Mouse (Mus musculus) hindlimb bud, embryonic 11.5 days (tissue): Measurements from ENCODE around the gene Necab3.

Experiments used
- DNase-seq: peaks from one replicate; pipeline ENCODE4 v3.0.0-alpha.2; 2012; ENCODE audit warnings: low read depth, low spot score; ENCODE audit errors: extremely low spot score

Gene Necab3

DNA sequence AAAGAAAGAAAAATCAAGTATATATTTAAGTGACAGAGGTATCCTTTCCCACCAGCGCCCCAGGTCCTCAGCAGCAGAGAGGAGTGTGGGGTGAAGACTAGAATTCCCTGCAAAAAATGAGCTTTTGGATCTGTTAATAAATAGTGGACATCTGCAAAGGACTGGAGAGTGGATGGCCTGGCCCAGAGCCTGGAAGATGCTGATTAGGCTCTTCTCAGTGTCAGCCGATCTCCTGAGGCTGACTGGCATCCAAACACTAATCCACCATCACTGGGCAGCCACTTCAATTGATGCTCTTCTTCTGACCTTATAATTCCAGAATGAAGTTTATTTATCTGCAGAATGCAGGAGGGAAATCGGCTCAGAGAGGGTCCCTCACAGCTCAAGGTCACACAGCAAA, 14.3 kb upstream of the Necab3 start:
- DNase-seq, result no peak

- DNase-seq, result no peak
Observed at GRCm38 (mm10) chr2:154571976-154572375, 13.3 kb upstream of the Necab3 start.

DNA sequence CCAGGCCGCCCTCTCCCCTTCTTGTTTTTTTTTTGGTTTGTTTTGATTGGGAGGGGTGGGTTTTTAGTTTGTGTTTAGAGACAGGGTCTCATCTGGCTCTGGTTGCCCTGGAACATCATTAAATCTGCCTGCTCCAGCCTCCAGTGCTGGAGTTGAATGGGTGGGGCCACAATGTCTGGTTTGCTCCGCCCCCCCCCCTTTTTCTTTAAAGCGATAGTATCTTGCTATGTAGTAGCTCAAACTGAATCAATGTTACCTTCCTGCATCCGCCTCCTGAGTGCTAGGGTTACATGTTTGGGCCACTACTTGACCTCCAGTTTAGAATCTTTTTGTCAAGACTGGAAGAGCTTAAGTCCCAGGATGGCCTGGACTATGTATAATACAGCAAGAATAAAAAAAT, 12.6 kb upstream of the Necab3 start:
- no peak for DNase-seq

- DNase-seq, result no peak
Observed at GRCm38 (mm10) chr2:154570666-154571065, 12.0 kb upstream of the Necab3 start.

DNA sequence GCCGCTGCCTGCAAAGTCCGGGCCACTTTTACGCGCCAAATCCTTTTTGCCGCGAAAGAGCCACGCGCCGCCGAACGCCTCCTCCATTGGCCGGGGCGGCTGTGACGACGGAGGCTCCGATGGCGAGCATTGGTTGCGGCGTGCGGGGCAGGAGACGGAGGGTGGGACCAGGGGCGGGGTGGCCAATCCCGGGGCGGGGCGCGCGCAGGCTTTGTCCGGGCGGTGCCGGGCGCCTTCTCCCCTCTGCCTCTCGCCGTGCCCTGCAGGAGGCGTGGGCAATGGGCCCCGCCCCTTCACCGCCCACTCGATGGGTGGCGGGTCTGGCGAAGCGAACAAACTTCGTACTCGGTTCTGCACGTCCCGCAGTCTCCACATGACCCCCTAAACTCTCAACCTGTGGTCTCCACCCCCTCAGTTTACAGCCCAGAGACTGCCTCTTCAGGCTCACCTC, 11.2 kb upstream of the Necab3 start, which contains the start of gene E2f1:
Gene E2f1 (minus strand): TSS at position 57 of the 451 bp plus-strand sequence.
- DNase-seq, result peak; percentile 67

GRCm38 (mm10) chr2:154569071-154569748, 10.5 kb upstream of the Necab3 start:
- DNase-seq, result no peak

GRCm38 (mm10) chr2:154568329-154569070, 9.8 kb upstream of the Necab3 start:
- no peak for DNase-seq

DNA sequence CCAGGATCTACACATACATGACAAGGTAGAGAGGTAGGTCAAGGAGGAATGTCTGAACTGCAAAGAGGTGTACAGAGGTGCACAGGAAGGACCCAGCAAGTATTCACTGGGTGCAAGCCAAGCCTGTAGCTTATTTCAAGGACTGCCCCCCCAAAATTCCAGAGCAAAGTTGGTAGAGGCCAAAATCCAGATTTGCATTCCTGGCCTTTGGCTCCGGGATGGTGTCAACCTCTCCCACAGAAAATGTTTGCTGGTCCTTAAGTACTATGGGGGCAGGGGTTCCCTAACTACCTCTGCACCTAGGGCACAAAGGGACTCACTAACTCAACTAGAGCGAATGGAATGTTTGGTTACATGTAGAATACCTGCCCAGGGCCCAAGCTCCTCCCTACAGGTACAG, 9.1 kb upstream of the Necab3 start:
- DNase-seq, result no peak

GRCm38 (mm10) chr2:154566641-154567040, 8.0 kb upstream of the Necab3 start:
- no peak for DNase-seq

GRCm38 (mm10) chr2:154565562-154565961, 6.9 kb upstream of the Necab3 start:
- DNase-seq, result no peak

DNA sequence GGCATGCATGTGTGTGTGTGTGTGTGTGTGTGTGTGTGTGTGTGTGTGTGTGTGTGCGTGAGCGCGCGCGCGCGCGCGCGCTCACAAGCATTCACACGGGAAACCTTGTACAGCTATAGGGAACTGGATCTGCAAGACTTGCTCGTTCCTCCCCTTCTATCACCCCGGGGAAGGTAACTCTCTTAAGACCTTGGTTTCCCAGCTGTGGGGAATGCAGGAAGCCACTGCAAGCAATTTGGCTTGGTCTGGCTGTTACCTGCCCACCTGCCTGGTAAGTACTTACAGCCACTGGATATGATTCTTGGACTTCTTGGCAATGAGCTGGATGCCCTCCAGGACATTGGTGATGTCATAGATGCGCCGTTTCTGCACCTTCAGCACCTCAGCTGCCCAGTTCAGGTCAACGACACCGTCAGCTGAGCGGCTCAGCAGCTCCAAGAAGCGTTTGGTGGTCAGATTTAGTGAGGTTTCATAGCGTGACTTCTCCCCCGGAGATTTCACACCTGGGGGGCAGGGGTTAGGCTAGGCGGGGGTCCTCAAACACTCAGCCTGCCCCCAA, 5.0 kb upstream of the Necab3 start:
- no peak for DNase-seq

DNA sequence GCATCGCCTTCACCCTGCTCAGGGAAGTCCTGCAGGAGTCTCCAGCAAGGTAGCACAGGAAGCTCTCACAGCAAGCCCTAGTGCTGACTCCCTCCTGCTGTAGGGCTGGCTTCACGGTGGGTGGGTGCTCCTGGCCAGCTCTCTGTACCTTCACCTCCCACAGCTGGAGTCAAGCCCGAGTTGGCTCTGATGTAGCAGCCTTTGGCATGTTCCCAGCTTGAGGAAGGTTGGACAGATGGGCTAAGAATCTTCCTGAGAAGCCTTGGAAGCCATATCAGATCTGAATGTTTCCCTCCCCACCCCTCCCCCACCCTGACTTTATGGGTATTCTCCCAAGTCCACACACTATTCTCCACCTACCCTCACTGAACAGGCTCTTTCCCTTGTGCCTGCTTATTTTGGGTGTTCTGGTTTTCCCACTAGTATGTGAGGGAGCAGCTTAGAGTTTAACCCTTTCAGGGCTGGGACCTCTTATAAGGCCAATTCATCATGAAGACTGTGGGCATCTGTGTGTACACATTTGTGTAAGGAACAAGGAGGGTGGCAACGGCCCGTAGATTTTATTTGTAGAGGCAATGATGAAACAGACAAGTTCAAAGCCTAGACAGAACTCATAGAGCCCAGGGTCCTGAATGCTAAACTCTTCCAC, 1.4 kb downstream of the Necab3 start:
- no peak for DNase-seq

- no peak for DNase-seq
Observed at GRCm38 (mm10) chr2:154555235-154555634, 3.5 kb downstream of the Necab3 start.

DNA sequence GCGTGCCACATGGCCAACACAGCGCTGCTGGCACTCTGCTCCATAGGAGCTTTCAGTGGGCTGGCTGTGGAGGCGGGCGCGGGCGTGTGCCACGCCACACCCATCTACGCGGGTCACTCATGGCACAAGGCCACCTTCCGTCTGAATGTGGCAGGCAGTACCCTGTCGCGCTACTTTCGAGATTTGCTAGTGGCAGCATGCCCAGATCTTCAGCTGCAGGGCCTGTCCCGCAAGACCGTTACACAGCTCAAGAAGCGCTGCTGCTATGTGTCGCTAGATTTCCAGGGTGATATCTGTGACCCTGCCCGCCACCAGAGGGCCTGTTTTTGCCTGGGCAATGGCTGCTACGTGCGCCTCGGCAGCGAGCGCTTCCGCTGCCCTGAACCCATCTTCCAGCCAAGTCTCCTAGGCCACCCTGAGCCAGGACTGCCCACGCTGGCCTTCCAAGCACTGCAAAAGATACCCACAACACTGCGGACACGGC, 6.2 kb downstream of the Necab3 start:
- DNase-seq, result no peak

DNA sequence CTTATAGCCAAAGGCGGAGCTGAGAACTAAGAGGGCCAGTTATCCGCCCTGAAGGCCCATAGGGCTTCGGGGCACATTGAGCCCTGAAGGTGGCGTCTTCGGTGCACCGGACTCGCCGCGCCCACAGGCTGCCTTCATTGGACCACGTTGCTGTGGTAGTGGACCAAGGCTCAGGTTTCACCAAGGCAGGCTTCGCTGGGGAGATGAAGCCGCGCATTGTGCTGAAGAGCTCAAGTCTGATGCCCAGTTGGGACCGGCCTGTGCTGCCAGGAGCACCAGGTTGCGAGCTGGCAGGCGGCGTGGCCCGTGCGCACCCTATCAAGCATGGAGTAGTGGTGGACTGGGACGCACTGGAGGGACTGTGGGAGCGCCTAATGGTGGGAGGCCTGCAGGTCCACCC, 6.8 kb downstream of the Necab3 start:
- DNase-seq, result no peak

- no peak for DNase-seq
Observed at GRCm38 (mm10) chr2:154551476-154551875, 7.2 kb downstream of the Necab3 start, which contains the start of gene Actl10. Gene Actl10 (plus strand): TSS chr2:154551776.

DNA sequence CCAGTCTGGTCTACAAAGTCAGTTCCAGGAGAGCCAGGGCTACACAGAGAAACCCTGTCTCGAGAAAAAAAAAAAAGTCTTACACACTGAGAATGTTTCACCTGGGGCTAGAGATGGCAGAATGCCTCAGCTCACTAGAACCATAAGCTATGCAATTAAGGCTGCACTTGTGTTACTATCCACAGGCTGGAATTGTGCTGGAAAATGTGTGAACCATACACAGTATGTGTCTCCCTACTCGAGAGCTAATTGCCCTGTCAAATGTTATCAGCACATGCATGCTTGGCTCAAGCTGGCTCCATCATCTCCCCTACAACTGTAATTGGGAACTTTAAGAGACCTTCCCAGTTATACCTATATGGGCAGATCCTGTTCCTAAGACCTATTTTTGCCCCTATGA, 7.8 kb downstream of the Necab3 start:
- DNase-seq, result no peak

DNA sequence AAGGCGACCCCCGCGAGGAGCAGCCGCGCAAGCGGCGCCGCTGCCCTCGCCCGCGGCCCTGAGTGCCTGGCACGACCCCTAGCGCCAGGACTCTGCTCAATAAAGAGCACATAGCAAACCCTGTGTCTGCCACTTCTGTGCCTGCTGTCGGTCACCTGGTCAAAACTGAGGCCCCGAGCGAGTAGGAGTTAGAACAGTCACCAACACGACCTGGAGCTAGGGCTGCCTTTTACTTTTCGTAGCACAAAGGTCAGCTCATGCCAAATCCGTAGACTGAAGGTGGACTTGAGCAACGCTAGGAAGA, 8.9 kb downstream of the Necab3 start:
- no peak for DNase-seq

GRCm38 (mm10) chr2:154549127-154549885, 9.4 kb downstream of the Necab3 start:
- DNase-seq, result no peak

- no peak for DNase-seq
Observed at GRCm38 (mm10) chr2:154548688-154549087, 10.0 kb downstream of the Necab3 start.

- no peak for DNase-seq
Observed at GRCm38 (mm10) chr2:154546711-154547110, 12.0 kb downstream of the Necab3 start, which contains the start of gene 1700003F12Rik. Gene 1700003F12Rik (plus strand): TSS chr2:154547085.
